9 mouse cellular contexts compared by ENCODE assay signal in the genomic region with DNA sequence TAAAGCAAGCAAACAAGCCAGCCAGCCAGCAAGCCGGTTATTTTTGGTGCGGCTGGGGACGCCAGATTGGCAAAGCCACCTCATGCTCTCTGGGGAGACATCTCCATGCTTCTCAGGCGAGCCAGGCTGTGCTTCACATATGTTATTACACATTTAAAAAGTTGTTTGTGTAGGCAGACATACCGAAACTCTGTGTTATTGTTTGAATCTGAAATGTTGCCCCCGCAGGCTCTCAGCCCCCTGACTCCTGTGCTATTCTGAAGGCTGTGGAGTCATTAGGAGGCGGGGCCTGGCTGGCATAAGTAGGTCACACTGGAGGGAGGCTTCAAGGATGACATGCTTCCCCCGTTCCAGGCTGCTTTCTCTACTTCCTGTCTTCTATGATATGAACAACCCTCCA.
DNase-seq lines count a peak whose midpoint lies in the region; ATAC-seq lines count a peak whose summit lies in the region.
"Had no signal": no experiment of that assay in that cellular context is flagged by ENCODE, and none has a peak within 500 bp of the region (broad histone marks: within the 10 kb centered on the region; RNA-seq: fewer than 3 reads in every experiment).

No protein-coding gene starts in this region.

- ATAC-seq in midbrain, embryonic 16.5 days: no peak

- H3K9me3 ChIP-seq in midbrain, embryonic 16.5 days (replicated peaks; ENCODE audit: control insufficient read depth, low read length, poor library complexity, severe bottlenecking): no peaks in the 10 kb centered on the region
- H3K9me3 ChIP-seq: midbrain, embryonic 12.5 days; stomach, embryonic 15.5 days had no signal

- no peaks in the 10 kb centered on the region for H3K36me3 ChIP-seq in midbrain, embryonic 16.5 days (ENCODE audit: control insufficient read depth, insufficient read depth, low read length)
- H3K36me3 ChIP-seq: midbrain, embryonic 12.5 days; stomach, embryonic 15.5 days had no signal

- no peak overlapping the region for H3K9ac ChIP-seq in midbrain, embryonic 16.5 days (ENCODE audit: low read depth, low read length)
- H3K9ac ChIP-seq: midbrain, embryonic 12.5 days; stomach, embryonic 15.5 days had no signal

- no peaks in the 10 kb centered on the region for H3K27me3 ChIP-seq in midbrain, embryonic 16.5 days (ENCODE audit: control insufficient read depth, insufficient read depth, low read depth, low read length)
- H3K27me3 ChIP-seq: midbrain, embryonic 12.5 days; stomach, embryonic 15.5 days had no signal

- WGBS in midbrain, embryonic 16.5 days: 66% methylated on average over 8 of the region's 8 CpGs

- no peak overlapping the region for H3K4me2 ChIP-seq in midbrain, embryonic 16.5 days (ENCODE audit: low read length)
- H3K4me2 ChIP-seq: midbrain, embryonic 12.5 days; stomach, embryonic 15.5 days had no signal

- no peak overlapping the region for H3K4me3 ChIP-seq in midbrain, embryonic 16.5 days (ENCODE audit: low read depth, low read length)
- H3K4me3 ChIP-seq: midbrain, embryonic 12.5 days; stomach, embryonic 15.5 days had no signal

- DNase-seq in right cerebral cortex, adult 18-20 months: peak; percentile 61
- no peak for DNase-seq in right cerebral cortex, postnatal 14 days
- peak; percentile 69 for DNase-seq in cerebellum, postnatal 36 days
- DNase-seq in layer of hippocampus, postnatal 25 days (ENCODE audit: extremely low spot score in 1 of 2, low spot score in 1 of 2): peak; percentile 13 to 24
- no peak for DNase-seq in urinary bladder, postnatal 4 days (ENCODE audit: low spot score in 2 of 2)
- no peak for DNase-seq in lung, postnatal 4 days

- H3K4me1 ChIP-seq in midbrain, embryonic 16.5 days (ENCODE audit: control insufficient read depth, insufficient read depth, low read length): no peaks in the 10 kb centered on the region
- H3K4me1 ChIP-seq: stomach, embryonic 15.5 days had no signal

- no peak overlapping the region for H3K27ac ChIP-seq in midbrain, embryonic 16.5 days (ENCODE audit: low read length)
- H3K27ac ChIP-seq: midbrain, embryonic 12.5 days; stomach, embryonic 15.5 days had no signal

Comparison
In these comparisons a context has a peak if more than half of its experiments do, and no peak if none do; other contexts are left out.
1. DNase-seq: peak in right cerebral cortex, adult 18-20 months (single experiment), cerebellum, postnatal 36 days (2 of 2) and layer of hippocampus, postnatal 25 days (2 of 2); none in right cerebral cortex, postnatal 14 days (single experiment), urinary bladder, postnatal 4 days (0 of 2) and lung, postnatal 4 days (0 of 2).